Mouse (Mus musculus) lung, postnatal 25 days (tissue): Measurements from ENCODE around the gene Wdr66.
A peak's percentile ranks its signal among the peaks of the same experiment; 100 is the strongest.

Experiments
- DNase-seq: peaks from one replicate; pipeline ENCODE4 v3.0.0; 2022; ENCODE audit warnings: low spot score

The Wdr66 gene

DNA sequence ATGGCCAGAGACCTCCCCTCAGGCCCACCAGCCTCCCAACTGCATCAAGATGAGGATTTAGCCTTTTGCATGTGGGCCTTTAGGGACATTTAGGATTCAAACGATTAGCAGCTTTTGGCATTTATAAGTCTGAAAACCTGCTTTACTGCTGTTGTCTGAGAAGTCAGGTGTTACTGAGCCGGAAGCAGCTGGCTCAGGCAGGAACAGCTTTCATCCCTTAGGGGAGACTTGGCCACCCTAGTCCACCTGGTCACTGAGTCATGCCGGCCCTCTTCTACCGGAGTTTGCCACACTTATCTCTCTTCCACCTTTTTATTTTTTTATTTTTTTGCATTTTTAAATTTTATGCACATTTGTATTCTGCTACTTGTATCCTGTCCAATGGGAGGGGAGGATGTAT, 105.4 kb downstream of the Wdr66 start:
- no peak for DNase-seq

- DNase-seq = no peak
Observed at GRCm38 (mm10) chr5:123359431-123359830, 107.5 kb downstream of the Wdr66 start.

DNA sequence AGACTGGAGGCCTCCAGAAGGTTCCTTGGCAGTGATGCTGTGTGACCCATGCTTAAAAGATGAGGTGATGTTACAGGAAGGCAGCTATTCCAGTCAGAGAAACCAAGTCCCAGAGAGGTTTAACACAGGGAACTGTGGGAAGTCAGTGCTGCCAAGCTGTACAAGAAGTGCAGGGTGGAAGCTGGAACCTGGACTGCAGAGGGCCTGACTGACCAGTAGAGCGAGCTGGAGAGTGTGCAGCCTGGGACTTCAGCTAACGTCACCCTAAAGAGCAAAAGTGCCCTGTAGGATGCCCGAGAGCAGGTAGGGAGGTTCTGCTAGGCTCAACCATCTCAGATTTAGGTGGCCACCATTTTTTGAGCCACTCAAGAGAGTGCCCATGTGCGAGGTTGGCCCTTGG, 111.0 kb downstream of the Wdr66 start:
- no peak for DNase-seq

DNA sequence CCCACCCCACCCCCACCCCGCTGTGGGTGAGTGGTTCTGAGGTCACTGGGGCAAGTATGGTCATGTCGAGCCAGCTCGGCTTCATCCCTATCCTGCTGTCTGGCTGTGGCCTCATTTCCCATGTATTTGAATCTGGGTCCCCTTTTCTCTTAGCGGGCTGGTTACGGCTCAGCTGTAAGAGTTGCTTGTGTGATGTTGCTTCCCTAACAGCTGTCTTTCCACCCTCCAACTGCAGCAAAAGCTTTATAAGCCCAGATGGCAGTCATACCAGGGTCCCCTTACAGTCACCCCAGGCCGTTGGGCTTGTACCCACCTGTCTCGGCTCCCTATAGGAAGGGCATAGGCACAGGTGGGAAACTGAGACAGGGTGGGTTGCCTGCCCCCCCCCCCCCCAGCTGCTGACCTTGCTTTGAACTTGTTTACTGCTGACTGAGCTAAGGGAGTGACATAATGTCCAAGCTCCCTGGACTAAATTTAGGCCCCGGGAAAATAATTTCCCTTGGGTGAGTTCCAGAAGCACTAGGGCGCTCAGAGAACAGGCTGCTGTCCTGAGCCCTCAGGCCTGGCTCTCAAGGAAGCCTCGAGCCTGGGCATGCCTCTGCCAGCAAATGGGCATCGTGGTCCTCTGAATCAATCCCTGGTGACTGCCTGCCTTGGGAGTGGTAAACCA, 112.5 kb downstream of the Wdr66 start:
- peak; percentile 81 for DNase-seq

DNA sequence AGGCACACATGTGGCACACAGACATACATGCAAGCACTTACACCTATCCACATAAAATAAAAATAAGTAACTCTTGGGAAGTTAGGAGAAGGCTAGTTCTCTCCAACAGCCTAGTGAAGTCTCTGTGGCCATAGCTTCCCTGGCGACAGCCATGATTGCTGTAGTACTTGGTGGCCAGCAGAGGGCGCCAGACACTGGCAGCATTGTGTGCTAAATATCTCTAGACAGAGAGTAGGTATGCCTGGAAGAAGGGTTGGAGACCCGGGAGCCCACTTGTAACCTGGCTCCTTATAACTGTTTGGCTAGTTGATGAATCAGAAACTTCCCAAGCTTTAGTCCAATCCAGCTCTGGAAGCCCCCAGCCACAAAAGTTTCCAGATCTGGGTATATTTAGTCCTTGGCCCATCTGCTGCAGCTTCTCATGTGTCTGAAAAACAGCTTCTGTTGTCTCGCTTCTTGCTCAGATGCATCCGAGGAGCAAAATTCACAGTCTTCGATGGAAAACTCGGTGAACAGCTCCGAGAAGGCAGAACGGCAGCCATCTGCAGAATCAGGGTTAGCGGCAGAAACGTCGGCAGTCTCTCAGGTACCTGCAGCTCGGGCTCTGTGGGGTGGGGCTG, 117.1 kb downstream of the Wdr66 start:
- no peak for DNase-seq

- DNase-seq = no peak
Observed at GRCm38 (mm10) chr5:123370049-123370448, 118.1 kb downstream of the Wdr66 start.

DNA sequence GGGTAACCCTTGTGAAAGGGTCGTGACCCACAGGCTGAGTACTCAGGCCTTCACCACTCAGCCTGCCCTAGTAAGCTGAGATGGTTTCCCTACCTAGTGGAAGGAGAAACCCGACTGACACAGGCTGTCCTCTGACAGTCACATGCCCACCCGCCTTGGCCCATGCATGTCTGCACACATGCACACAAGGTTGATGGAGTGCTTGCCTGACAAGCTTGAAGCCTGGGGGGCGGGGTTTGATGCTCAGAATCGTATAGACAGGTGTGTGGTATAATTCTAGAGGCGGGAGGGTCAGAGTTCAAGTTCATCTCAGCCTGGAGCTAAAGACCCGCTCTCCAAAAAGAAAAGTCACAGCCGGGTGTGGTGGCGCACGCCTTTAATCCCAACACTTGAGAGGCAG, 123.4 kb downstream of the Wdr66 start:
- no peak for DNase-seq

DNA sequence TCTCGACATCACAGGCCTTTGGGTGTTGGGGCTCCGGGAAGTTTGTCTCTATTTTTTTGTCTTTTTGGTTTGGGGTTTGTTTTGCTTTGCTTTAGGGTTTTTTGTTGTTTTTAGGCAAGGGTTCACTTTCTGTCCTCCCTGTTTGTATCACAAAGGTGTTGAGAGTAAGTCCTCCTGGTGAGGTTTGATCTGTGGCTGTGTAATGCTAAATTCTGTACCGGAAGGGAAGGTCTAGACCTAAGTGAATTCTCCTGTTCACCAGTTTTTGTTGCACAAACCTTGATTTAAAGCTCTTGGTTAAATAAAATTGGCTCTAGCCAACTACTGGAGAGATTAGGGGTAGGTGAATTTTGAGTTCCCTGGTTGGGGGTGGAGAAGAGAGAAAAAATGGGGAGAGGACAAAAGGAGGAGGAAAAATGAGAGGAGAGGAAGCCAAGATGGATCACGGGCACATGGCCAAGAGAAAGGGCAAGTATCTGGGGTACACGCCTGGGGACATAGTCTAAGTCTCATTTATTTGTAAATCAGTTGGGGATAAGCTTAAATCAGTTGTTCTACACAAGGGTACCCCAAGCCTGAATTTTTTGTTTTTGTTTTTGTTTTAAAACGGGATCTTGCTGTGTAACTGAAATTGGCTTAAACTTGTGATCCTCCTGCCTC, 124.0 kb downstream of the Wdr66 start:
- DNase-seq = no peak

- DNase-seq = peak; percentile 74
Observed at GRCm38 (mm10) chr5:123376569-123376968, 124.7 kb downstream of the Wdr66 start.
